Mouse (Mus musculus) cerebellum, adult 8-10 months (tissue): Measurements from ENCODE around the gene Nanos3.

Experiments used
- DNase-seq: peaks from one replicate; pipeline ENCODE4 v3.0.0; 2022

Gene Nanos3

DNA sequence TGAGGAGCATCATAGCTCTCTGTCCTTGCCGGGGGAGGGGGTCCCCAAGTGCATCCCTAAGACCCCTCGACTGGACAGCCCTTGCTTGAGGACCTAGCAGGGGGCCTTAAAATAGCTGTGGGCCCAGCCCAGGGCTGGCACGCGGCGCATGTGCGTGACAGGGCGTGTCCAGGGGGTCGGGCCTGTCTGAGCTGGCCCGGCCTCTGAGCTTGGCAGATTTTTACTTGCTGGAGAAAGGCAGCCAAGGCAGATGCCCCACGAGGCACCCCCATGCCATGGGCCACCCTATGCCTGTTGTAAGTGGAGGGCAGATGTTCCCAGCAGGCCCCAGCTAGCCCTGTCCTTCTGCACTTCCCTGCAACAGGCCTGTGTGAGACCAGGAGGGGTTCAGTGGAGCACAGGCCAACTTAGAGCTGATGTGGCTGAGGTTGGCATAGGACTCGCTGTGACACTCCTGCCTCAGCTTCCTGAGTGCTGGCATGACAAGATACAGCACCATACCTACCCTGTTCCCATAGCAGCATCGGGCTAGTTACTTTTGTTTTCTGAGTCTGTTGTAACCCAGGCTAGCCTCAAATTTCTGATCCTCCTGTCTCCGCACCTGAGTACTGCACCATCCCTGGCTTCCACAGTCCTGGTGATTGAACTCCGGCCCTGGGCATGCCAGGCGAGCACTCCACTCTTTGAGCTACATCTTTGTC, 16.7 kb upstream of the Nanos3 start:
- no peak for DNase-seq

GRCm38 (mm10) chr8:84200652-84201544, 15.9 kb upstream of the Nanos3 start:
- no peak for DNase-seq

DNA sequence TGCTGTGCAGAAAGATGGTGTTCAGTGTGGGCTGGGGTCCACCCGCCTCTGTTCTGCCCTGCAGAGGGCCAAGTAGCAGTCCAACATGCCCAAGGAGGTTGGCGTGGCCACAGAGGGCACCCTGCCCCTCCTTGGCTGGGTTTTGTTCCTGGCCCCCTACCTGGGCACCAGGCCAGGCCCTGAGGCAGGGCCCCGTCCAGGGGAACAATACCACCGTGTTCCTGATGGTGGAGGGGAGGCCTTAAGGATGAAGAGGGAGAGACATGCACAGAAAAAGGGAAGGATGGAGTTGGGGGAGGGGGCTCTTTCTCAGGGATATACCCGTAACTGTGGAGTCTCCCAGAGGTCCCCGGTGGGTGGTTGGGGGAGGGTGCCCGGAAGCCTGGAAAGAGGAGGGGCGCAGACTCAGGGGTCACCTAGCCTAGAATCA, 15.1 kb upstream of the Nanos3 start:
- DNase-seq: no peak

DNA sequence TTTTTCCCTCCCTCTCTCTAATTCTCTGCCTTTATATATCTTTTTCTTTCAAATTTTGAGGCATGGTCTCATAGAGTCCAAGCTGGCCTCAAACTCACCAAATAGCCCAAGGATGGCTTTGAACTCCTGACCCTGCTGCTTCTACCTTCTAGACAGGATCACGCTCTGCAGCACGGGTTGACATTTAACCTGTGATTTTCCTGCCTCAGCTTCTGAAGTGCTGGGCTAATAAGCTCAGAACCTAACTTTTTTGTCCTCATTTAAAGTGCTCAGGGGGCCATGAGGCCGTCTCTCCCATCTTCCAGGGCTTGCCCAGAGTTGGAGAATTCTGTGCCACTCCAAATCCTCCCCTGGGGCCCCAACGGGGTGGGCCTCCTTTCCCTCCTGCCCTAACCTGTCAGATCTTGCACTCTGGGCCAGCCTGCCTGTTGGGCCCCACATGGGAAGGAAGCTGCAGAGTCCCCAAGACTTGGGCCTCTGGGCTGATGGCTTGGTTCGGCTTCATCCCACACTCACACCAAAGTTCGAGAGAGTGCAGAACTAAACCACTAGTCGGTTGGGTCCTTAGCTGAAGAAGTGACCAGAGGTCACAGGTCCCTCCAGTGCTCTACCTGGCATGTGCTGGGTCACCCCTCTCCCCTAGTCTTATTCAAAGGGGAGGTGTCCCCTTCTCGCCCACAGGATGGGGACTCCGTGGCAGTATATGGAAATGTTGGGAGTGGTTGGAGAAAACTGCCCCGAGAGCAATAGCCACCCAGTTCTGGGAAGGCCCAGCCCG, 14.5 kb upstream of the Nanos3 start:
- no peak for DNase-seq

GRCm38 (mm10) chr8:84198871-84199270, 13.9 kb upstream of the Nanos3 start:
- DNase-seq: no peak

DNA sequence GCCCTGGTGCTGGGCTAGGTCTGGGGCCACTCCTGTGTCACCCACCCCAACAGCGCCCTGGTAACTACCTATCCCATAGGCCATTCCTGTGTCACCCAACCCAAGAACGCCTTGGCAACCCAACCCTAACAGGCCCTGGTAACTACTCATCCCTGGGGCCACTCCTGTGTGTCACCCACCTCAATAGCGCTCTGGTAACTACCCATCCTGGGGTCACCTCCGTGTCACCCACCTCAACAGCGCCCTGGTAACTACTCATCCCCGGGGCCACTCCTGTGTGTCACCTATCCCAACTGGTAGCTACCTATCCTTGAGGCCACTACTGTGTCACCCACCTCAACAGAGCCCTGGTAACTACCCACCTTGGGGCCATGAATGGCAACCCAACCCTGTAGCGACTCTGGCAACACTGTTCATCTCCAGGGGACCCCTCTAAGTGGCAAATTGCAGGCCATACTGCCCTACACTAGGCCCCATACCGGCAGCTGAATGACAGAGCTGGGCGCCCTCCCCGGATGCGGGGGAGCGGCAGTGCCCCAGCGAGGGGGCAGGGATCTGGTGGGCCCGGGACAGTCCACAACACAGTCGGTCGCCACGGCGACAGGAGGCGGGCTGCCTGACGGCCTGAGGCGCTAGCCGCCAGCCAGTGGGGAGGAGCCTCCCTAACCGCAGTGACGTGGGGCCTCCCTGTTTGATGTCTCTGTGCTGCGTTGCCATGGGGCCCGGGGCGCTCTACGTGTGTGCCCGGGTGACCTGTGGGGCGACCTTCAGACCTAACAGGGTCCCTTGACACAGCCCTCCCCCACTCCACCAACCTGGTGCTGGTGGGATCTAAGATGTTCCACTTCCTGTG, 13.1 kb upstream of the Nanos3 start:
- no peak for DNase-seq

DNA sequence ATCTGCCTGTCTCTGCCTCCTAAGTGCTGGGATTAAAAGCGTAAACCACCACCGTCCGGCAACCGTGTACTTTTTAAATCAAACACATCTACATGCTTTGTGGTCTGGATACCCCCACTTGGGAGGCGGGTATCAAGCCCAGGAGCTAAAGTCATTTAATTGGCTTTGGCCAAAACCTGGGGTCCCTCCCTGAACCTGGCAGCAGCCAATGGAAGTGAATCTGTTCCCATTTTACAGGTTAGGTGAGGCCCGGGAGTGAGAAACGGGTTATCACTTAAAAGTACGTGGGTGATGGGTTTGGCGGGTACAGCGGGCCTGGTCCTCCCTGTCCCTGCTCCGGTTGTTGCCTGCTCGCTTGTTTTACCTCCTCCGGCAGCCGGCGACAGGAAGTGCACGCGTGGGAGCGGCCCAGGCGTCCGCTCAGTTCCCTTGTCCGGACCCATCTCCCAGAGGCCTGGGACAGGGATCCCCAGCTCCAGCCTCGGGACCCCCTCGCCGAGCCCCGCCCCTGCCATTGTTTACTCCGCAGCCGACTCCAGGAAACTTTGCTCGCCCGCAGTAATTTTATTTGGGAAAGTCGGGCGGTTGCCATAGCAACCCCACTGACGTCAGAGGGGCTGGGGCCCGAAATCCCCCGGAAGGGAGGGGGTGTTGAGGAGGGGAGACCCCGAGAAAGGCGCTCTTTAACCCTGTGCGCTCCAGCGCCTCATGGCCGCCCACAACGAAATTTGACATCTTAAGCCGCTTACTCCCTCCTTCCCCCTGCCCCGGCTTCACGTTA, 12.3 kb upstream of the Nanos3 start:
- no peak for DNase-seq

DNA sequence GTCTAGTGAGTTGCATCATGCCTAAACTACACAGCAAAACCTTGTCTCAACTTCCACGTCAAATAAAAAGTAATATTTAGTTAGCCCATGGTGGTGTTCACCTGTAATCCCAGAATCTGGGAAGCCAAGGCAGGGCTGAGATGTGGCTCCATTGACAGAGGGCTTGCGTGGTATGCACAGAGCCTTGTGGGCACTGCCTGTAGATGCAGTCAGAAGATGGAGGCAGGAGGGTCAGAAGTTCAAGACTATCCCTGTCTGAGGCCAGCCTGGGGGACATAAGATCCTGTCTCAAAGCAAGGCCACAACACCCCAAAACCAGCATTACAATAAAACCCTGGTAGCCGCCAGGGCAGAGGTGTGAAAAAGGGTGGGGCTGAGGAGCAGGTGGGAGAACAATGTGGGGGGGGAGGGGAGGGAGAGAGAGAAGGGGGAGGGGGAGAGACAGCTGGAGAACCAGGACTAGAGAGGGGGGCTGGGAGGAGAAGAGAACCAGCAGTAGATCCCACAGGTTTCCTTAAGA, 9.3 kb upstream of the Nanos3 start:
- no peak for DNase-seq

- DNase-seq: no peak
These were observed 8.5 kb upstream of the Nanos3 start for GRCm38 (mm10) chr8:84193566-84193965.

DNA sequence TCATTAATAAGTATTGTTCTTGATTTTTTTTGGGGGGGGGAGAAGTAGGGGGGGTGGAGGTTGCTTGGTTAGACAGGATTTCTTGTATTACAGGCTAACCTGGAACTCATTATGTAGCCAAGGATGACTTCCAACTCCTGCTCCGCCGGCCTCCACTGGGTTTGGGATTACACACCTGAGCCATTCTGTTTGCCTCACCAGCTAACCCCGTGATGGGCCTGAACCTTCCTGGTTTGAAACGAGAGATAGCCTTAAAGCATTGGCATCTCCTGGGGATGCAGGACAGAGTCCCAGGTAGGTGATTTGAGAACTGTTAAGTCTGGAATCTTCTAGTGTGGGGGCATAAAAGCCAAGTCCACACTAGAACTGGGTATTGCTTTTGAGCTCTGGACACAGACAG, 8.1 kb upstream of the Nanos3 start:
- DNase-seq: no peak

DNA sequence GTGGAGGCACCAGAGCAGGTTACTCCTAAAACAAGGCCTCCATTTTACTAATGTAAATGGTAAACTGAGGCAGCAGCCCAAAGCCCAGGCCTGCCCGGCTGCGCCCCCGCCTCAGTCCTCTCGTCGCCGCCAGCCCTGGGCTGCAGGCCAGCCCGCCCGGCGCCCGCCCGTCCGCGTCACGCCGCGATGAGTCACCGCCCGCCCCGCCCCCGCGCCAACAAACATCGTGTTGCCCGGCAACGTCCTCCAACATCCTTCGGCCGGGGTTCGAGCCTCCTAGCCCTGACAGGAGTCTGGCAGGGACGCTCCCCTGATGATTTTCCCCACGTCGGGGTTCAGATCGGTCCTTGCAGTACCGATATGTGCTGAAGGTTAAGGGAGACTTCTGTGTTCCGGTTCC, 7.5 kb upstream of the Nanos3 start:
- DNase-seq: no peak

- no peak for DNase-seq
These were observed 7.0 kb upstream of the Nanos3 start for GRCm38 (mm10) chr8:84192023-84192422.

DNA sequence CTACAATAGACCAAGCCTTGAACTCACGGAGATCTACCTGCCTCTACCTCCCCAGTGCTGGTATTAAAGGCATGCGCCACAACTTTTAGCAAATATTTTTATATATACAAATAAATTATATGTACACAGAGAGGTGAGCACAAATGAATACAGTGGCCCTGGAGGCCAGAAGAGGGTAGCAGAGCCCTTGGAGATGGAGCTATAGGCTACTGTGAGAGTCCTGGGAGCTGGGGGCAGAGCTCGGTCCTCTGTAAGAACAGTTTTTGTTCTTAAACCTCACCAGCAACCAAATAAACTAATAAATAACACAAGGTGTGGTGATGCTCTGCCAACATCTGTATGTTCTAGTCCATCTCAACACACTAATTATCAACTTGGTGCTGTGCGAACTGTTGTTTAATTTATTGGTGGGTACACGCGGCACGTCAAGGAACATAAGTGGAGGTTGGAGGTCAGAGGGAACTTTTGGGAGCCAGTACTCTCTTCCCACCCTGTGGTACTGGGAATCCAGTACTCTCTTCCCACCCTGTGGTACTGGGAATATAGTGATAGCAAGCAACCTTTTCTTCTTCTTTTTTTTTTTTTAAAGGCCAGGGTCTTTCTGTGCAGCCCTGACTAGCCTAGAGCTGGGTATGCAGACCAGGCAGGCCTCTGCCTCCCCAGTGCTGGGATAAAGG, 5.3 kb upstream of the Nanos3 start:
- no peak for DNase-seq

GRCm38 (mm10) chr8:84189603-84190002, 4.6 kb upstream of the Nanos3 start:
- no peak for DNase-seq

- no peak for DNase-seq
These were observed 3.7 kb upstream of the Nanos3 start for GRCm38 (mm10) chr8:84188671-84189070.

- peak; percentile 67 for DNase-seq
These were observed 2.2 kb upstream of the Nanos3 start for GRCm38 (mm10) chr8:84187065-84187755.

GRCm38 (mm10) chr8:84186547-84186946, 1.5 kb upstream of the Nanos3 start:
- peak; percentile 80 for DNase-seq

DNA sequence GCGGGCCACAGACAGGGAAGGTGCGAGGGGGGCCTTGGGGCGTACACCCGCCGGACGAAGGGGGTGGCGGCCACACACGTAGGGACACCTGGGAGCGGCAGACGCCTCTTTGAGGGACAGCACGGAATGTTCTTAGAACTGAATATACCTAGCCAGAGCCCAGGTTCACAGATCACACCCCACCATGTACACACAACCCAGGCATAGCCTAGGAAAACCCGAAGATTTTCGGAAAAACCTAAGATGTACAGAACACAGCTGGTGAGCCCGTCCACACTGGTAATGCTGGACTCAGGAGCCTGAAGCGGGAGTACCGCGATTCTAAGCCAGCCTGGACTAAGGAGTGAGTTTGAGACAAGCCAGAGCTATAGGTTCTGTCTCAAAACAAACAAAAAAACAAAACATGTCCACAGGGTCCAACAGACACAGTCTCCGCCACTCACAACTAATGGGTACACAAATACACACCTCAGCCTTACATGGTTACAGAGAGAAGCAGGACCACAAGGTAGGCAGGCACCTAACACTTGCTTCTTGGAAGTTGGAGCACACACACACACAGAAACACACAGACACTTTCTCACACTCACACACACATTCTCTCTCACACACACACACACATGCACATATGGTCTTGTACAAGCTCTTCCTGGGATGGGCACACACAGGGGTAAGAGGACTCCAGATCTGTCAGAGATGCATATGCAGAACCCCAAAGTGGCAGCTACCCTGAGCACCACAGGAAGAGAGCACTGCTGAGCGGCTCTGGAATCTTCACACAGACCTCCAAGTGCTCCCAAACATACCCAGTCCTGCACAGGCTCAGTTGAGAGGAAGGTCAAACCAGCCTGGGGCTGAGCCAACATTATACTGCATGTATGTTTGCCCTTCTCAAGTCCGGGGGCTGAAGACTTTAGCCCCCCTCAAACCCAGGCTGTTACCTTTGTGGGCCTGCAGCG, 653 bp downstream of the Nanos3 start:
- DNase-seq: peak; percentile 46
